Mouse (Mus musculus) testis, adult 10 weeks (tissue): ENCODE data around the gene Eri2. TPM values are rescaled to one million over a fixed set of nuclear protein-coding genes. Genes with fewer than 3 reads are reported as not detected.

Experiments used
- polyA plus RNA-seq: library from polyadenylated mRNA; stranded (reverse); fragments of 350-450 nt; fragmentation: Illumina TruSeq; extraction: RNeasy Lipid Tissue Mini Kit (QIAGEN cat#74804); gene quantifications from one replicate; pipeline ENCODE4 v1.2.3, GENCODE M21; 2014; ENCODE audit warnings: low read depth, low replicate concordance

Gene Eri2
- polyA plus RNA-seq = 26.7 TPM

GRCm38 (mm10) chr7:119793586-119794250 lies at the start of gene Eri2, which contains the start of gene Rexo5:
TSS of gene Eri2 (minus strand) at chr7:119794058.
TSS of gene Rexo5 (plus strand) at chr7:119794006.

GRCm38 (mm10) chr7:119760527-119760951 lies 33.3 kb downstream of the Eri2 start, which contains the start of gene Acsm3:
TSS of gene Acsm3 (plus strand) at chr7:119760923.

GRCm38 (mm10) chr7:119720253-119720946 lies 73.5 kb downstream of the Eri2 start, which contains the start of gene Thumpd1:
TSS of gene Thumpd1 (minus strand) at chr7:119720798.

Other genes with a start within 250 kb of the Eri2 start
- gene Acsm2, start 239.7 kb downstream of the Eri2 start, polyA plus RNA-seq = 0.10 TPM
- not detected for gene Acsm1, start 187.0 kb downstream of the Eri2 start, polyA plus RNA-seq
- gene Acsm4, start 104.0 kb downstream of the Eri2 start, polyA plus RNA-seq = not detected
- gene Thumpd1, start 73.3 kb downstream of the Eri2 start, polyA plus RNA-seq = 39.0 TPM
- gene Acsm3, start 33.1 kb downstream of the Eri2 start, polyA plus RNA-seq = 3.2 TPM
- gene Rexo5, start 52 bp downstream of the Eri2 start, polyA plus RNA-seq = 257 TPM
- gene Lyrm1, start 101.8 kb upstream of the Eri2 start, polyA plus RNA-seq = 85.5 TPM
- gene Dcun1d3, start 102.2 kb upstream of the Eri2 start, polyA plus RNA-seq = 48.2 TPM